Mouse (Mus musculus): ENCODE measurements at regions not wholly inside any gene's neighbourhood (a gene's known extent, or its start where the extent isn't known, plus 50 kb on each side); places are given as distances from the start of the nearest gene placed in this dataset.

- TF ChIP-seq CTCF (IDR thresholded peaks at IDR 0.05; ENCODE audit: low read depth), result no peak
- no peak for TF ChIP-seq EP300 (IDR thresholded peaks at IDR 0.05; ENCODE audit: low read depth)
Observed at GRCm38 (mm10) chr19:27489053-27489452, 59.4 kb upstream of the Pum3 start.

Data from liver, embryonic 14.5 days (tissue).